Mouse (Mus musculus): Measurements from ENCODE around the gene Gm13276. TPM values are rescaled to one million over a fixed set of nuclear protein-coding genes. Genes with fewer than 3 reads are reported as not detected.
"Not testable (repeated sequence)": the region's sequence is repeated elsewhere in the genome, so short reads cannot be mapped to it uniquely, and the experiment has no call there.

Gm13276 gene
- polyA plus RNA-seq, 1 experiment from 2014 or later, result 0.37 TPM

- H3K4me3 ChIP-seq (ENCODE audit: low read length); H3K4me2 ChIP-seq (replicated peaks; ENCODE audit: low read depth, low read length); H3K9me3 ChIP-seq (ENCODE audit: low read length); H3K9ac ChIP-seq (replicated peaks; ENCODE audit: low read length); H3K4me1 ChIP-seq (ENCODE audit: insufficient read depth, low read length); ATAC-seq (ENCODE audit: low FRiP score, low TSS enrichment); H3K36me3 ChIP-seq (ENCODE audit: insufficient read depth, low read length); H3K27me3 ChIP-seq (ENCODE audit: insufficient read depth, low read length); H3K27ac ChIP-seq (ENCODE audit: low read length): not testable (repeated sequence)
- 78% methylated on average over 8 of the region's 9 CpGs for WGBS
Measured at GRCm38 (mm10) chr4:88758751-88759150, 26.8 kb upstream of the Gm13276 start.

GRCm38 (mm10) chr4:88759610-88760268 lies 25.8 kb upstream of the Gm13276 start, which contains the start of gene Gm13283:
TSS of gene Gm13283 (plus strand) at chr4:88760119.
- not testable (repeated sequence) for H3K9me3 ChIP-seq (ENCODE audit: low read length); H3K27ac ChIP-seq (ENCODE audit: low read length); H3K4me1 ChIP-seq (ENCODE audit: insufficient read depth, low read length); ATAC-seq (ENCODE audit: low FRiP score, low TSS enrichment); H3K27me3 ChIP-seq (ENCODE audit: insufficient read depth, low read length); H3K36me3 ChIP-seq (ENCODE audit: insufficient read depth, low read length); H3K9ac ChIP-seq (replicated peaks; ENCODE audit: low read length)
- Histone ChIP-seq H3K4me2 (replicated peaks; ENCODE audit: low read depth, low read length) (peak within 1 kb of the TSS; percentile 42), H3K4me3 (ENCODE audit: low read length) (peak within 1 kb of the TSS; percentile 32)
- 23% methylated on average over 6 of the region's 14 CpGs for WGBS

- not testable (repeated sequence) for H3K9me3 ChIP-seq (ENCODE audit: low read length); H3K9ac ChIP-seq (replicated peaks; ENCODE audit: low read length); H3K36me3 ChIP-seq (ENCODE audit: insufficient read depth, low read length); H3K4me1 ChIP-seq (ENCODE audit: insufficient read depth, low read length); H3K27ac ChIP-seq (ENCODE audit: low read length); ATAC-seq (ENCODE audit: low FRiP score, low TSS enrichment); H3K27me3 ChIP-seq (ENCODE audit: insufficient read depth, low read length)
- Histone ChIP-seq H3K4me2 (replicated peaks; ENCODE audit: low read depth, low read length) (peak overlapping the region; percentile 42), H3K4me3 (ENCODE audit: low read length) (peak overlapping the region; percentile 32)
- under 1% methylated on average over 25 of the region's 28 CpGs for WGBS
Measured at GRCm38 (mm10) chr4:88760431-88760830, 25.1 kb upstream of the Gm13276 start.

- not testable (repeated sequence) for H3K9ac ChIP-seq (replicated peaks; ENCODE audit: low read length); H3K4me1 ChIP-seq (ENCODE audit: insufficient read depth, low read length); ATAC-seq (ENCODE audit: low FRiP score, low TSS enrichment); H3K36me3 ChIP-seq (ENCODE audit: insufficient read depth, low read length); H3K27ac ChIP-seq (ENCODE audit: low read length); H3K9me3 ChIP-seq (ENCODE audit: low read length); H3K4me3 ChIP-seq (ENCODE audit: low read length); H3K27me3 ChIP-seq (ENCODE audit: insufficient read depth, low read length); H3K4me2 ChIP-seq (replicated peaks; ENCODE audit: low read depth, low read length)
- WGBS, result 66% methylated on average over 6 of the region's 8 CpGs
Measured at GRCm38 (mm10) chr4:88761776-88762175, 23.7 kb upstream of the Gm13276 start.

GRCm38 (mm10) chr4:88762341-88762740 lies 23.2 kb upstream of the Gm13276 start:
- not testable (repeated sequence) for H3K9ac ChIP-seq (replicated peaks; ENCODE audit: low read length); ATAC-seq (ENCODE audit: low FRiP score, low TSS enrichment); H3K27ac ChIP-seq (ENCODE audit: low read length); H3K9me3 ChIP-seq (ENCODE audit: low read length); H3K36me3 ChIP-seq (ENCODE audit: insufficient read depth, low read length); H3K4me2 ChIP-seq (replicated peaks; ENCODE audit: low read depth, low read length); H3K4me3 ChIP-seq (ENCODE audit: low read length); H3K4me1 ChIP-seq (ENCODE audit: insufficient read depth, low read length); H3K27me3 ChIP-seq (ENCODE audit: insufficient read depth, low read length)
- 67% methylated on average over 7 of the region's 9 CpGs for WGBS

- 0 out of 2 replicates have a peak overlapping the region, but pooled peaks have one; percentile 41 for H3K9ac ChIP-seq (replicated peaks; ENCODE audit: low read length)
- H3K27ac ChIP-seq (ENCODE audit: low read length); H3K27me3 ChIP-seq (ENCODE audit: insufficient read depth, low read length); ATAC-seq (ENCODE audit: low FRiP score, low TSS enrichment); H3K36me3 ChIP-seq (ENCODE audit: insufficient read depth, low read length); H3K4me1 ChIP-seq (ENCODE audit: insufficient read depth, low read length); H3K9me3 ChIP-seq (ENCODE audit: low read length): not testable (repeated sequence)
- H3K4me2 ChIP-seq (replicated peaks; ENCODE audit: low read depth, low read length), result peak overlapping the region; percentile 39
- H3K4me3 ChIP-seq (ENCODE audit: low read length), result peak overlapping the region; percentile 27
- WGBS, result 2% methylated on average over 25 of the region's 42 CpGs
Measured at GRCm38 (mm10) chr4:88763384-88764018, 22.0 kb upstream of the Gm13276 start.

- H3K36me3 ChIP-seq (ENCODE audit: insufficient read depth, low read length); H3K9ac ChIP-seq (replicated peaks; ENCODE audit: low read length); H3K9me3 ChIP-seq (ENCODE audit: low read length); H3K27me3 ChIP-seq (ENCODE audit: insufficient read depth, low read length); H3K27ac ChIP-seq (ENCODE audit: low read length); H3K4me2 ChIP-seq (replicated peaks; ENCODE audit: low read depth, low read length); H3K4me1 ChIP-seq (ENCODE audit: insufficient read depth, low read length); H3K4me3 ChIP-seq (ENCODE audit: low read length); ATAC-seq (ENCODE audit: low FRiP score, low TSS enrichment): not testable (repeated sequence)
- WGBS, result no CpG with 5 or more reads among the region's 32 CpGs
Measured at GRCm38 (mm10) chr4:88773534-88773933, 12.0 kb upstream of the Gm13276 start, which contains the start of gene Gm13290. TSS of gene Gm13290 (plus strand) at chr4:88773834.

GRCm38 (mm10) chr4:88776622-88777021 lies 8.9 kb upstream of the Gm13276 start, which contains the start of gene Gm13289:
TSS of gene Gm13289 (plus strand) at chr4:88776922.
- ATAC-seq (ENCODE audit: low FRiP score, low TSS enrichment), result not testable (repeated sequence)

GRCm38 (mm10) chr4:88779550-88779949 lies 6.0 kb upstream of the Gm13276 start, which contains the start of gene Gm13272:
TSS of gene Gm13272 (plus strand) at chr4:88779850.
- not testable (repeated sequence) for ATAC-seq (ENCODE audit: low FRiP score, low TSS enrichment); H3K27me3 ChIP-seq (ENCODE audit: insufficient read depth, low read length)
- WGBS, result no CpG with 5 or more reads among the region's 29 CpGs

More at GRCm38 (mm10) chr4:88776622-88777021, 8.9 kb upstream of the Gm13276 start, which contains the start of gene Gm13289:
- not testable (repeated sequence) for H3K4me3 ChIP-seq (ENCODE audit: low read length); H3K4me2 ChIP-seq (replicated peaks; ENCODE audit: low read depth, low read length); H3K27me3 ChIP-seq (ENCODE audit: insufficient read depth, low read length); H3K9me3 ChIP-seq (ENCODE audit: low read length); H3K4me1 ChIP-seq (ENCODE audit: insufficient read depth, low read length); H3K9ac ChIP-seq (replicated peaks; ENCODE audit: low read length); H3K27ac ChIP-seq (ENCODE audit: low read length); H3K36me3 ChIP-seq (ENCODE audit: insufficient read depth, low read length)
- no CpG with 5 or more reads among the region's 29 CpGs for WGBS

GRCm38 (mm10) chr4:88780320-88780719 lies 5.2 kb upstream of the Gm13276 start:
- H3K9me3 ChIP-seq (ENCODE audit: low read length); H3K27me3 ChIP-seq (ENCODE audit: insufficient read depth, low read length); H3K27ac ChIP-seq (ENCODE audit: low read length); H3K9ac ChIP-seq (replicated peaks; ENCODE audit: low read length); H3K4me3 ChIP-seq (ENCODE audit: low read length); H3K36me3 ChIP-seq (ENCODE audit: insufficient read depth, low read length); ATAC-seq (ENCODE audit: low FRiP score, low TSS enrichment); H3K4me2 ChIP-seq (replicated peaks; ENCODE audit: low read depth, low read length); H3K4me1 ChIP-seq (ENCODE audit: insufficient read depth, low read length): not testable (repeated sequence)
- 52% methylated on average over 14 of the region's 18 CpGs for WGBS

More at GRCm38 (mm10) chr4:88779550-88779949, 6.0 kb upstream of the Gm13276 start, which contains the start of gene Gm13272:
- not testable (repeated sequence) for H3K36me3 ChIP-seq (ENCODE audit: insufficient read depth, low read length); H3K4me1 ChIP-seq (ENCODE audit: insufficient read depth, low read length); H3K9me3 ChIP-seq (ENCODE audit: low read length); H3K27ac ChIP-seq (ENCODE audit: low read length); H3K4me3 ChIP-seq (ENCODE audit: low read length); H3K4me2 ChIP-seq (replicated peaks; ENCODE audit: low read depth, low read length); H3K9ac ChIP-seq (replicated peaks; ENCODE audit: low read length)

All from kidney, embryonic 16.5 days (tissue).